Comparison of ENCODE assay signal across 8 mouse cellular contexts in the genomic region with DNA sequence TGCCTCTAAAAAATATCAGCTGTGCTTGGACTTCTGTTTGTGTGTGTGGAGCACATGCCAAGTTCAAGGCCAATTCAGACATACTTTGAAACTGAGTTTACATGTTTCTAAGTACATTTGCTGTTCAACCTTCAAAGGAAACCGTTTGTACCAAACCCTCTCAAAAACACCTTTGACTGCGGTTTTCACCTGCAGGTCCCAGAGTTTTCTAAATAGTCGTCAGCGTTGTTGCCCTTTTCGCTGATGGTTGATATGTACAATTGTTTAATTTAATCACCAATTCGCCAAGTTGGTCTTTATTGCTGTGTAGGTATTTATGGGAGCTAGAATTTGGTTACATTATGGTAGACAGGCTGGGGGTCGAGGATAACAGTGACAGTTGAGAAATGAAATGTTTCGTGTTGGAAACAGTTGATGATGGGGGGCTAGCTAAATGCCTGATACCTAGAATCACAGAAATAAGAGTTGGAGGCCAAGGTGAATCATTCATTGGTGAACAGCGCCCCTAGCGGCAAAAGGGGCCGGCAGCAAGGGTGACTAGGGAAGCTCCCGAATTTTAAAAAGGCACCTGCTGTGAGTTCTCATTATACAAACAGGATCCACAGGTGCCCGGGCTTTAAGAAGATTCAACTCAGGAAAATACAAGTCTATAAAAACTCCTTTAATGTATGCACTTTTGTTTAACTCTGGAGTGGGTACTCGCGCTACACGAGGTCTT. TPM values are rescaled to one million over a fixed set of nuclear protein-coding genes. Genes with fewer than 3 reads are reported as not detected.
DNase-seq lines count a peak whose midpoint lies in the region; ATAC-seq and TF ChIP-seq lines count a peak whose summit lies in the region.

No protein-coding gene starts in this region.

- H3K4me3 ChIP-seq in hindbrain, postnatal 0 days (ENCODE audit: low read length) = peak overlapping the region; percentile 70

- TF ChIP-seq CTCF in hindbrain, postnatal 0 days (IDR thresholded peaks at IDR 0.05; ENCODE audit: low read depth) = peak; percentile 86

- DNase-seq in adrenal gland, postnatal 10 days = peak; percentile 91
- peak; percentile 84 for DNase-seq in embryo, embryonic 10 days (ENCODE audit: low spot score)
- DNase-seq in gastrocnemius, postnatal 10 days = peak; percentile 90
- DNase-seq in hindbrain, postnatal 0 days (ENCODE audit: low spot score) = peak; percentile 92
- DNase-seq in left cerebral cortex, adult 11 months (ENCODE audit: low spot score) = peak; percentile 53
- peak; percentile 90 for DNase-seq in lung, postnatal 14 days
- DNase-seq in retina, postnatal 1 day = peak; percentile 87
- peak; percentile 81 to 82 for DNase-seq in urinary bladder, postnatal 36 days (ENCODE audit: low spot score in 2 of 2)

- no peaks in the 10 kb centered on the region for H3K9me3 ChIP-seq in hindbrain, postnatal 0 days (ENCODE audit: low read length)

- H3K4me2 ChIP-seq in hindbrain, postnatal 0 days (ENCODE audit: low read depth, low read length) = peak overlapping the region; percentile 100

- H3K36me3 ChIP-seq in hindbrain, postnatal 0 days (ENCODE audit: insufficient read depth, low read length) = no peaks in the 10 kb centered on the region

- no peak overlapping the region for H3K27ac ChIP-seq in hindbrain, postnatal 0 days

- 27% methylated on average over 16 of the region's 16 CpGs for WGBS in hindbrain, postnatal 0 days

- H3K27me3 ChIP-seq in hindbrain, postnatal 0 days (ENCODE audit: insufficient read depth, low read length) = no peaks in the 10 kb centered on the region

- no peak for ATAC-seq in hindbrain, postnatal 0 days

- peaks cover 12% of the 10 kb centered on the region for H3K4me1 ChIP-seq in hindbrain, postnatal 0 days (ENCODE audit: insufficient read depth, low read length)

- no peak overlapping the region for H3K9ac ChIP-seq in hindbrain, postnatal 0 days (replicated peaks; ENCODE audit: low read length)

RNA-seq across cellular contexts. Expression of a gene that starts 8.3 kb away (rescaled TPM):
- 10 to 100 TPM; 26.6 to 31.0 TPM for total RNA-seq in adrenal gland, postnatal 10 days (2021)
- total RNA-seq in gastrocnemius, postnatal 10 days (2021) = 10 to 100 TPM; 12.7 to 22.1 TPM
- 12.3 and 24.1 TPM in 2 replicates for total RNA-seq in hindbrain, postnatal 0 days (2014; rRNA removed)
- 3.5 and 4.0 TPM in 2 replicates for polyA plus RNA-seq in hindbrain, postnatal 0 days (2015; fragmentation: Nextera tagmentation; extraction: Ambion mirVana)
